Comparison of ENCODE assay signal across 8 mouse cellular contexts in the genomic region with DNA sequence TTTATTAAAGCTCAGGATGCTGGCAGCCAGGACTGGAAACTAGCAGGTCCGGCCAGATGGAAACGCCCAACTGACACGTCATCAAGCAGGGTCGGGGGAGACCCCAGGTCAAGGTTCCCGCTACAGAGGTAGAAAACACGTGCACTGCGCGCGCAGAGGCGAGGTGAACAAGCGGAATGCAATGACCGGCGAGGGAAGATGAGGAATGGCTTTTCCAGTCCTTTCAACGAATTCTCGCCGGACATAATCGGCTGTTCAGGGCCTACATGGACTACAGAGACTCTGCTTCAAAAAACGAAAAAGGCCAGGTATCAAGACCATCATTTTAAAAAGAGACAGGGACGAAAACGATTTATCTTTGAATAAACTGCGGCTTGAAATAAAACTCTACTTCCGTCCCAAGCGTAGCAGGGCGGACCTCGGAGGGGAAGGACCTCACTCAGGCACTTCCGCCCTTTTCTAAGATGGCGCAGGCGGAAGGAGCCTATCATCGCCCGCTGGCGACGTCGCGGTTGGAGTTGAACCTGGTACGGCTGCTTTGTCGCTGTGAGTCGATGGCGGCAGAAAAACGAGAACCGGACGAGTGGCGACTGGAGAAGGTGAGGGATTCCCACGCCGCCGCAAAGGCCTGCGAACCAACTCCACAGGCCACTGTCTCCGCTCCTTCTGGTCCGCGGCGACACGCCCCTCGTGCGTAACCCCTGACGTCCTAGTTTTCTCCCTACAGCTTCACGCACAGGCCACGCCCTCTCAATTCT. TPM values are rescaled to one million over a fixed set of nuclear protein-coding genes. Genes with fewer than 3 reads are reported as not detected.
DNase-seq lines count a peak whose midpoint lies in the region; ATAC-seq and TF ChIP-seq lines count a peak whose summit lies in the region.

TSS of gene Use1 (plus strand) at position 78 of the 758 bp plus-strand sequence.

- H3K4me1 ChIP-seq in forebrain, embryonic 12.5 days: peaks cover 24% of the 10 kb centered on the region
- H3K4me1 ChIP-seq in heart, postnatal 0 days (ENCODE audit: control insufficient read depth, insufficient read depth): peaks cover 21% of the 10 kb centered on the region
- H3K4me1 ChIP-seq in liver, embryonic 16.5 days (ENCODE audit: control insufficient read depth, low read depth, low read length): peaks cover 30% of the 10 kb centered on the region
- peaks cover 38% of the 10 kb centered on the region for H3K4me1 ChIP-seq in neural tube, embryonic 13.5 days (replicated peaks)
- H3K4me1 ChIP-seq in testis, adult 2 months (ENCODE audit: control insufficient read depth, insufficient read depth, low read length): peaks cover 10% of the 10 kb centered on the region

- no peaks in the 10 kb centered on the region for H3K9me3 ChIP-seq in forebrain, embryonic 12.5 days
- no peaks in the 10 kb centered on the region for H3K9me3 ChIP-seq in heart, postnatal 0 days (replicated peaks; ENCODE audit: control insufficient read depth, low read length)
- H3K9me3 ChIP-seq in liver, embryonic 16.5 days (replicated peaks; ENCODE audit: control insufficient read depth, low read length): no peaks in the 10 kb centered on the region
- no peaks in the 10 kb centered on the region for H3K9me3 ChIP-seq in neural tube, embryonic 13.5 days

- no peak for TF ChIP-seq EP300 in heart, postnatal 0 days (IDR thresholded peaks at IDR 0.05; ENCODE audit: low read depth)

- H3K9ac ChIP-seq in forebrain, embryonic 12.5 days: peak within 1 kb of the TSS; percentile 49
- peak within 1 kb of the TSS; percentile 59 for H3K9ac ChIP-seq in heart, postnatal 0 days (replicated peaks; ENCODE audit: low read depth, low read length)
- H3K9ac ChIP-seq in liver, embryonic 16.5 days (ENCODE audit: low read depth, low read length): peak within 1 kb of the TSS; percentile 57
- H3K9ac ChIP-seq in neural tube, embryonic 13.5 days: peak within 1 kb of the TSS; percentile 77

- DNase-seq in CD8-positive naive resting alpha-beta T cell, adult 2 months (ENCODE audit: low read depth in 2 of 2, low spot score in 2 of 2): peak; percentile 80 to 89
- DNase-seq in c-Kit-positive CD71-negative TER-119-negative erythroid progenitor cells, embryonic 14.5 days (ENCODE audit: low read depth): peak; percentile 87
- peak; percentile 97 for DNase-seq in heart, postnatal 0 days (ENCODE audit: low spot score)
- DNase-seq in kidney, postnatal 4 days: peak; percentile 92 to 95

- WGBS in forebrain, embryonic 12.5 days: under 1% methylated on average over 56 of the region's 56 CpGs
- WGBS in heart, postnatal 0 days: under 1% methylated on average over 54 of the region's 56 CpGs
- under 1% methylated on average over 56 of the region's 56 CpGs for WGBS in liver, embryonic 16.5 days (ENCODE audit: insufficient replicate concordance)
- under 1% methylated on average over 56 of the region's 56 CpGs for WGBS in neural tube, embryonic 13.5 days

- H3K36me3 ChIP-seq in forebrain, embryonic 12.5 days (replicated peaks): peaks cover 13% of the 10 kb centered on the region
- peaks cover 16% of the 10 kb centered on the region for H3K36me3 ChIP-seq in heart, postnatal 0 days (replicated peaks; ENCODE audit: control insufficient read depth, insufficient read depth, low read length)
- H3K36me3 ChIP-seq in liver, embryonic 16.5 days (ENCODE audit: control insufficient read depth, insufficient read depth): no peaks in the 10 kb centered on the region; the same call in 1 of the 2 replicates
- peaks cover 14% of the 10 kb centered on the region for H3K36me3 ChIP-seq in neural tube, embryonic 13.5 days
- no peaks in the 10 kb centered on the region; the same call in 1 of the 2 replicates for H3K36me3 ChIP-seq in testis, adult 2 months (ENCODE audit: control insufficient read depth, insufficient read depth, low read length)

- H3K27ac ChIP-seq in forebrain, embryonic 12.5 days: peak within 1 kb of the TSS; percentile 84
- H3K27ac ChIP-seq in heart, postnatal 0 days (ENCODE audit: low read depth): peak within 1 kb of the TSS; percentile 85
- peak within 1 kb of the TSS; percentile 83 for H3K27ac ChIP-seq in liver, embryonic 16.5 days (ENCODE audit: low read length)
- H3K27ac ChIP-seq in neural tube, embryonic 13.5 days (replicated peaks): peak within 1 kb of the TSS; percentile 94
- H3K27ac ChIP-seq in testis, adult 2 months (ENCODE audit: control insufficient read depth, insufficient read depth, low read depth, low read length): peak within 1 kb of the TSS; percentile 98

- TF ChIP-seq POLR2A in testis, adult 2 months (IDR thresholded peaks at IDR 0.05; ENCODE audit: control insufficient read depth, low read depth, low read length): peak; percentile 83

- ATAC-seq in forebrain, embryonic 12.5 days (ENCODE audit: low FRiP score): peak; percentile 81
- ATAC-seq in heart, postnatal 0 days (ENCODE audit: insufficient read depth, low read depth): peak; percentile 81
- ATAC-seq in liver, embryonic 16.5 days (ENCODE audit: low read depth): peak; percentile 66
- ATAC-seq in neural tube, embryonic 13.5 days (ENCODE audit: low read depth): peak; percentile 80

- H3K4me3 ChIP-seq in forebrain, embryonic 12.5 days (replicated peaks): peak within 1 kb of the TSS; percentile 52
- peak within 1 kb of the TSS; percentile 67 for H3K4me3 ChIP-seq in heart, postnatal 0 days (ENCODE audit: low read depth, low read length)
- peak within 1 kb of the TSS; percentile 66 for H3K4me3 ChIP-seq in liver, embryonic 16.5 days (ENCODE audit: low read depth, low read length)
- H3K4me3 ChIP-seq in neural tube, embryonic 13.5 days: peak within 1 kb of the TSS; percentile 61
- H3K4me3 ChIP-seq in testis, adult 2 months (ENCODE audit: control insufficient read depth, low read depth, low read length): peak within 1 kb of the TSS; percentile 95

- peak within 1 kb of the TSS; percentile 73 for H3K4me2 ChIP-seq in forebrain, embryonic 12.5 days
- peak within 1 kb of the TSS; percentile 80 for H3K4me2 ChIP-seq in heart, postnatal 0 days (ENCODE audit: low read depth, low read length)
- H3K4me2 ChIP-seq in liver, embryonic 16.5 days (ENCODE audit: low read depth, low read length): peak within 1 kb of the TSS; percentile 83
- H3K4me2 ChIP-seq in neural tube, embryonic 13.5 days: peak within 1 kb of the TSS; percentile 74

- no peak for TF ChIP-seq CTCF in heart, postnatal 0 days (IDR thresholded peaks at IDR 0.05; ENCODE audit: low read depth)
- no peak; the same call in 1 of the 2 replicates for TF ChIP-seq CTCF in testis, adult 2 months (IDR thresholded peaks at IDR 0.05; ENCODE audit: control insufficient read depth, insufficient read depth, insufficient replicate concordance, low read depth, low read length)

- H3K27me3 ChIP-seq in forebrain, embryonic 12.5 days: no peaks in the 10 kb centered on the region
- no peaks in the 10 kb centered on the region for H3K27me3 ChIP-seq in heart, postnatal 0 days (ENCODE audit: control insufficient read depth, insufficient read depth, low read length)
- no peaks in the 10 kb centered on the region for H3K27me3 ChIP-seq in liver, embryonic 16.5 days (ENCODE audit: control insufficient read depth, insufficient read depth, low read depth, low read length)
- no peaks in the 10 kb centered on the region for H3K27me3 ChIP-seq in neural tube, embryonic 13.5 days
- H3K27me3 ChIP-seq in testis, adult 2 months (ENCODE audit: control insufficient read depth, insufficient read depth, low read length): no peaks in the 10 kb centered on the region

RNA-seq across cellular contexts. Expression of gene Use1, which starts in this region (rescaled TPM):
- polyA plus RNA-seq in forebrain, embryonic 12.5 days (2016; fragmentation: Nextera tagmentation; extraction: Ambion mirVana): 76.7 and 77.1 TPM in 2 replicates
- total RNA-seq in heart, postnatal 0 days (2014; rRNA removed; ENCODE audit: low replicate concordance): 91.3 and 127 TPM in 2 replicates
- polyA plus RNA-seq in heart, postnatal 0 days (2015; fragmentation: Nextera tagmentation; extraction: Ambion mirVana): 94.8 and 107 TPM in 2 replicates
- polyA plus RNA-seq in liver, embryonic 16.5 days (2015; fragmentation: Nextera tagmentation; extraction: Ambion mirVana): 40.7 and 41.2 TPM in 2 replicates
- polyA plus RNA-seq in neural tube, embryonic 13.5 days (2015; fragmentation: Nextera tagmentation; extraction: Ambion mirVana): 109 and 111 TPM in 2 replicates
- 158 and 169 TPM in 2 replicates for polyA plus RNA-seq in testis, adult 2 months (2012; rRNA removed)

Comparison
In these comparisons a context has a peak if more than half of its experiments do, and no peak if none do; other contexts are left out.
1. Peak in every context shown above with its lines: DNase-seq, ATAC-seq, H3K4me3 ChIP-seq and H3K27ac ChIP-seq.